Mouse (Mus musculus) ES-E14 (cell line): ENCODE results near the gene Ppp1r1c. TPM values are rescaled to one million over a fixed set of nuclear protein-coding genes. Genes with fewer than 3 reads are reported as not detected.
"Not testable (repeated sequence)": the region's sequence is repeated elsewhere in the genome, so short reads cannot be mapped to it uniquely, and the experiment has no call there.

Experiments used
- DNase-seq: peaks from one replicate; pipeline ENCODE4 v3.0.0-alpha.2; 2013; ENCODE audit warnings: low read depth, low spot score
- H3K27ac ChIP-seq: 2 replicates; pipeline ENCODE4 v1.5.1; 2012; ENCODE audit warnings: low read depth, mild to moderate bottlenecking, low read length, moderate library complexity, mixed read lengths; ENCODE audit not compliant: poor library complexity, insufficient read depth, severe bottlenecking
- H3K36me3 ChIP-seq: 2 replicates; pipeline ENCODE4 v1.6.1; 2012; ENCODE audit warnings: mild to moderate bottlenecking, low read length, moderate library complexity, mixed read lengths; ENCODE audit not compliant: control insufficient read depth, poor library complexity, insufficient read depth, severe bottlenecking
- H3K4me1 ChIP-seq, 2 experiments: fragments of 150-350 bp in 1 of 2; sonication (generic) in 1 of 2; 2 replicates each; pipeline ENCODE4 v1.6.1; 2012; ENCODE audit warnings: low read length in 2 of 2, mild to moderate bottlenecking in 1 of 2, mixed read lengths in 1 of 2; ENCODE audit not compliant: control insufficient read depth in 2 of 2, insufficient read depth in 2 of 2, poor library complexity in 1 of 2
- H3K4me3 ChIP-seq, 2 experiments: fragments of 150-350 bp in 1 of 2; sonication (generic) in 1 of 2; 2 replicates each; pipeline ENCODE4 v1.5.1; 2012; ENCODE audit warnings: low read length in 2 of 2, low read depth in 1 of 2, mild to moderate bottlenecking in 1 of 2, mixed read lengths in 1 of 2; ENCODE audit not compliant: insufficient read depth in 1 of 2, poor library complexity in 1 of 2, severe bottlenecking in 1 of 2
- H3K9ac ChIP-seq: 2 replicates; pipeline ENCODE4 v1.6.1; 2012; ENCODE audit warnings: low read depth, mild to moderate bottlenecking, low read length, mixed read lengths; ENCODE audit not compliant: poor library complexity, insufficient read depth, severe bottlenecking
- H3K9me3 ChIP-seq: fragments of 150-350 bp; sonication (generic); 2 replicates; pipeline ENCODE4 v1.6.1; 2012; ENCODE audit warnings: low read depth, mild to moderate bottlenecking, low read length; ENCODE audit not compliant: control insufficient read depth, insufficient read depth
- CHD2 ChIP-seq: IDR thresholded peaks from 2 replicates; pipeline ENCODE4 v1.6.1; 2014; ENCODE audit warnings: mild to moderate bottlenecking, low read depth, low read length, inconsistent platforms
- HCFC1 ChIP-seq: IDR thresholded peaks from 2 replicates; pipeline ENCODE4 v1.6.1; 2012; ENCODE audit warnings: low read length, inconsistent platforms, borderline replicate concordance; ENCODE audit not compliant: insufficient read depth
- MAFK ChIP-seq: IDR thresholded peaks from 2 replicates; pipeline ENCODE4 v1.6.1; 2014; ENCODE audit warnings: mild to moderate bottlenecking, low read depth, low read length, inconsistent platforms; ENCODE audit not compliant: insufficient read depth
- ZC3H11A ChIP-seq: IDR thresholded peaks from 2 replicates; pipeline ENCODE4 v1.6.1; 2012; ENCODE audit warnings: low read depth, mild to moderate bottlenecking, inconsistent platforms, low read length, borderline replicate concordance
- ZNF384 ChIP-seq: IDR thresholded peaks from 2 replicates; pipeline ENCODE4 v1.6.1; 2012; ENCODE audit warnings: low read depth, low read length, inconsistent platforms
- in situ Hi-C, 2 experiments: fragments of 600-800 bp; cut with MboI; formaldehyde crosslinking; loops; one replicate each; pipeline ENCODE4 v1.15.1; 2025; ENCODE audit warnings: low sequenced_read_pairs in 2 of 2, inconsistent platforms in 1 of 2; ENCODE audit not compliant: unreplicated experiment in 2 of 2
- total RNA-seq: library from RNA; depleted of rRNA; stranded (reverse); fragments of 300-350 nt; gene quantifications from 2 replicates; pipeline ENCODE4 v1.2.3, GENCODE M21; 2012

Gene Ppp1r1c
- total RNA-seq, 1 experiment = not detected

DNA sequence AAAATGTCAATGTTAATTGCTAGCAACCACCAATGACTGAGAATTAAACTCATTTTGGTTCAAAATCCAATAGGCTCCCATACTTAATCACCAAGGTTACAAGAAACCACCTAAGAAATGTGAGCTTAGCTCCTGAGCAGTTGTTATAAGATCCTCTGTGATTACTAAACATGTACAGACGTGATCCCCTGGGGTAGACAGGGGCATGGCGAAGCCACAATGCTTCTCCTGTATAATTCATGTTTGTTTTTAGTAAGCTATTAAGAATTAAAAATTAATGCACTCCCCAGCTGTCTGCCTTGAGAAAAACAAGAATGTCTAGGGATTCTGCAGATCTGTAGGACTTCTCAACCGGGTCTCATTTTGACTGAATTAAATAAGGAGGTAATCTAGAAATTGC is 112.0 kb downstream of the Ppp1r1c start:
- Histone ChIP-seq H3K4me3 (no peak overlapping the region), H3K36me3 (no peaks in the 10 kb centered on the region), H3K27ac (no peak overlapping the region), H3K9ac (no peak overlapping the region), H3K4me1 (no peaks in the 10 kb centered on the region), H3K9me3 (no peaks in the 10 kb centered on the region)
- no peak for TF ChIP-seq ZNF384
- no peak for TF ChIP-seq CHD2
- TF ChIP-seq HCFC1 = no peak
- TF ChIP-seq ZC3H11A = no peak
- no peak for TF ChIP-seq MAFK
- DNase-seq = no peak
- in situ Hi-C loops = no loop called here

DNA sequence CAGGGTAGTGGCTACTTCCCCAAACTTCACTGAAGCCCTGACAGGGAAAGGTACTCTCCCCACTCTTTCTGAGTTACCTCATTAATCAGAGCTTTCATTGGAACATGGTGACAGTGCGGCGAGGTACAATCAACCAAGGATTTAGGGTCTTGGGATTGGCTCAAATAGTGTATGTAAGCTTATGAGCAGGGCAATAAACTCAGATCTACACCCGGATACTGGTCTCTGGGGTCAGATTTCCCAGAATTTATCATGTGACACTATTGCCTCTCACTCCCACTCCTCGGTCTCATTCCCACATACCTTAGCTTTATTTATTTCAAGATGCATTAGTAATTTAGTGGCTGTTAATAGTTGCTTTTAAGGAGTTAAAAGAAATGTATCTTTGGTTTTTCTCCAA is 118.3 kb downstream of the Ppp1r1c start:
- Histone ChIP-seq H3K4me1 (no peaks in the 10 kb centered on the region), H3K9ac (no peak overlapping the region), H3K9me3 (no peaks in the 10 kb centered on the region), H3K27ac (no peak overlapping the region), H3K4me3 (no peak overlapping the region), H3K36me3 (no peaks in the 10 kb centered on the region)
- TF ChIP-seq ZNF384 = no peak
- no peak for TF ChIP-seq MAFK
- no peak for TF ChIP-seq ZC3H11A
- DNase-seq = no peak
- in situ Hi-C loops = no loop called here

DNA sequence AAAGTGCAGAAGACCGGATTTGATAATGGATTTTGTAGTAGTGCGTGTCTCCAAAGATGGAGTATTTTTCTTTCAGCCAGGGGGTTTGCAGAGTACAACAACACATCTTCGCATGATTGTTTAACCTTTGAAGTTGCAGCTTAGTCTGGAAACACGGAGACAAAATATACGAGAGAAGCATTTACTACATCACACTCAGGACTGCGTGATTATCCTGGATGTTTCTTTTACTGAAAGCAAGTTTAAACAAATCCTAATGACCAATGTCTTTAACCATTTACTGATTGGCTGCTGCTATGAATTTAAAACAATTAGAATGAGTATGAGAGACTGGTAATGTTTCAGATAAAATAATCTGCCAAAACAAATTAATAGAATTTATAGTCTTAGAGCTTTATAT is 131.5 kb downstream of the Ppp1r1c start:
- in situ Hi-C loops = no loop called here
- DNase-seq = no peak
- TF ChIP-seq CHD2 (no peak), HCFC1 (no peak), ZNF384 (no peak), MAFK (no peak), ZC3H11A (no peak)

DNA sequence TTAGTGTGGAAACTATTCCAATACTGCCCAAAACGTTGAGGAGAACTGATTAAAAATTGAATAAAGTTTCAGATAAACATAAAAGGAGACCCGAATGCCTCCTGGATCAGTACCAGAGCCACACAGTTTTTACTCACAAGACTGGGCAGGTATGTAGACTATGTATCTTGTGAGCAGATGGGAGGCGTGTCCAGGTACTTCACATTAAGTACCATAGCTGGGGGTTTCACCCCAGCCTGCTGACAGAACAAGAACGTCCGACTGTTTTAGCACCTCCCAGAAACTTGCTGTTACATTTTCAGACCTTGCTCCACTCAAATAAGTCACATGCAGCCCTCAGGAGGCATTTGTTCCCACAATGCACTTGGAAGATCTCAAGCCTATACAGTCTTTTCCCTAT is 131.9 kb downstream of the Ppp1r1c start:
- Histone ChIP-seq H3K27ac (no peak overlapping the region), H3K36me3 (no peaks in the 10 kb centered on the region), H3K9me3 (no peaks in the 10 kb centered on the region), H3K4me1 (no peaks in the 10 kb centered on the region), H3K4me3 (no peak overlapping the region), H3K9ac (no peak overlapping the region)
- TF ChIP-seq MAFK (no peak), HCFC1 (no peak), ZNF384 (no peak), ZC3H11A (no peak)
- in situ Hi-C loops = no loop called here
- no peak for DNase-seq

More for the DNA sequence above, 131.5 kb downstream of the Ppp1r1c start:
- H3K36me3 ChIP-seq = no peaks in the 10 kb centered on the region
- H3K27ac ChIP-seq = no peak overlapping the region
- no peak overlapping the region for H3K4me3 ChIP-seq
- H3K9me3 ChIP-seq = no peaks in the 10 kb centered on the region
- no peaks in the 10 kb centered on the region for H3K4me1 ChIP-seq
- H3K9ac ChIP-seq = no peak overlapping the region

DNA sequence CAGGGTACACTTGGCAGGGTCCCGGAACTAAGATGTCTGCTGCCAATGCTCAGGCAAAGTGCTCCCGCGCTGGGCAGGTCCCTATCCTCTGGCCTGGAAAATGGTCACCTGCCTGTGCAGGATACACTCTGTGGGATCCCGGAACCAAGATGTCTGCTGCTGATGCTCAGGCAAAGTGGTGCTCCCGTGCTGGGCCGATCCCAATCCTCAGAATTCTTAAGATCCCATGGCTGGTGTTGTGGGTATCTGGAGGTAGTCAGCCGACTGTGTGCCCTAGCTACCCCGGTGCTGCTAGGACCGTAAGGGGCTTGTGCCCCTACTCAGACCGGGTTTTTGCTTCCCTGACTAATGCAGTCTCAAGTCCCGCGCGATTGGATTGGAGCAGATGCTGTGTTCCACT is 139.8 kb downstream of the Ppp1r1c start:
- TF ChIP-seq CHD2 = 0 out of 2 replicates have a peak, but pooled peaks have one; percentile 47
- H3K4me3 ChIP-seq = peak overlapping the region; percentile 59 to 62
- H3K9me3 ChIP-seq, H3K4me1 ChIP-seq, H3K27ac ChIP-seq, in situ Hi-C loops, H3K36me3 ChIP-seq: not testable (repeated sequence)
- H3K9ac ChIP-seq = peak overlapping the region; percentile 59
- peak; percentile 13 for DNase-seq
